Mouse (Mus musculus) right cerebral cortex, adult 18-20 months (tissue): ENCODE measurements at regions not wholly inside any gene's neighbourhood (a gene's known extent, or its start where the extent isn't known, plus 50 kb on each side); places are given as distances from the start of the nearest gene placed in this dataset.
A peak's percentile ranks its signal among the peaks of the same experiment; 100 is the strongest.

Experiments
- DNase-seq: peaks from one replicate; pipeline ENCODE4 v3.0.0; 2022; ENCODE audit warnings: mixed read lengths

DNA sequence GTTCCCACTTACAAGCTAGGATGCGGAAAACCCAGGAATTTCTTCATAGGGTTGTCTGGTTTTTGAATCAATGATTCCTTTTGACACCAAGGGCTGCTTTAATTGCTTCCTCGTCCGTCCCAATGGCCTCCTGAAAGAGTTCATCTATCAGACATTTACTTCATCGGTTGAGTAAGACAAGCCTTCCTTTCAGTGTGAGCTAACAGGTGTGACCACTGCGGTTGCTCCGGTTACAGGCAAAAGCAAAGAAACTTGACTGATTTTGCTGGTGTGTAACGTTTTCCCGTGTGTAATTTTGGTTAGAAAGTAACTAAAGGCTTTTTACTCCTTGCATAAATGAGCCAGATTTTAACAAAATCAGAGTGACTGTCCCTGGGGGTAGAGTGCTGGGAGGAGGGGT, 99.6 kb upstream of the Rnaseh2b start:
- DNase-seq = no peak

GRCm38 (mm10) chr14:62193371-62193770, 99.0 kb upstream of the Rnaseh2b start:
- no peak for DNase-seq

GRCm38 (mm10) chr14:62196776-62197175, 95.6 kb upstream of the Rnaseh2b start:
- peak; percentile 13 for DNase-seq

DNA sequence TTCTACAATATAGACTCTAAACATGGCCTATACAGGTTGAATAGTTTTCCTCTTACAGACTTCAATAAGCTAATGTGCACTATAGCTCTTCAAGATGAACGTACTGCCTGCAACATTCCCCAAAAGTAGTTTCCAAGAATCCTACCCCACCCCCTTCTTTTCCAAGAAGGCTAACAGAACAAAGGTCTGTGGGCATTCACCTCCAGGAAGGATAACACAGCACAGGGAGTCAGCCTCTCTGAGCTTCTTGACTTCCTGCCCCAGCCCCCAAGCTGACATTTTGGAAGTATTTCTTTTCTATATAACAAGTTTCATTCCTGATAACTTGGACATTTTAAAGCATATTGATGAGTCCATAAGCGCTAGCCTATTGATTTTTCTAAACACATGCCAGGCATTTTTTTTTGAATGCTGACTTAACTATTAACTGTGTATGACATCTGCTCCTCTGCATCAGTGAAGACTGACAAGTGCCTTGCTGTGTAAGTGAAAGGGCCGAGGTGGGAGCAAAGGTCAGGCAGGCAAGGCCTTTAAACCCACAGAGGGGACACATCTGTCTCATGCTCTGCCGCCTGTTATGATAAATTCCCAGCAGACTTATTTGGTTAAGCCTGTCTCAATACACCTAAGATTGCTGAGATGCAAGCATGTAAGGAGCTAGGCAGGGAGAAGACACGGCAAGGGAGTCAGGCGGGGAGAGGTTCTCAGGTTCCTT, 93.8 kb upstream of the Rnaseh2b start:
- DNase-seq = no peak

- DNase-seq = no peak
Observed at GRCm38 (mm10) chr14:62215071-62215470, 77.3 kb upstream of the Rnaseh2b start.

GRCm38 (mm10) chr14:62216995-62217394, 75.4 kb upstream of the Rnaseh2b start:
- no peak for DNase-seq

- no peak for DNase-seq
Observed at GRCm38 (mm10) chr14:62217971-62218370, 74.4 kb upstream of the Rnaseh2b start.

GRCm38 (mm10) chr14:62218716-62219115, 73.7 kb upstream of the Rnaseh2b start:
- peak; percentile 8 for DNase-seq

DNA sequence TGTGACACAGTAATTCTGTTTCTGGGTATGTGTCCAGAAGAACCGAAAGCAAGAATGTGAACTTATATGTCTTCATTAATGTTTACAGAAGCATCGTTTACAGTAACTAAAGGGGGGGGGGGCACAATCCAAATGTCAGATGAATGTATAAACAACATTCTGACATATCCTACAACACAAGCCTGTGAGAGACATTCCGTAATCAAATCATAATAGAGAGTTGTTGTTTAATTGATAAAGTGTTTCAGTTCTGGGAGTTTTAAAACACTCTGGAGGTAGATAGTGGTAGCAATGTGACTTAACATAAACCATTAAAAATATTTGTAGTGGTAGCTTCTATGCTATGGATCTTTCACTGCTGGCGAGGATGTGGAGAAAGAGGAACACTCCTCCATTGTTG, 71.6 kb upstream of the Rnaseh2b start:
- DNase-seq = no peak
